Mouse (Mus musculus) small intestine, adult 2 months (tissue): ENCODE data around the gene Uba5.
A peak's percentile ranks its signal among the peaks of the same experiment; 100 is the strongest.

Experiments
- CTCF ChIP-seq: fragments of 200-500 bp; IDR thresholded peaks from 2 replicates; pipeline ENCODE4 v1.5.1; 2012; ENCODE audit warnings: low read depth, mild to moderate bottlenecking, control low read depth, inconsistent platforms, low read length, moderate library complexity, mixed read lengths; ENCODE audit not compliant: insufficient replicate concordance, insufficient read length; ENCODE audit errors: extremely low read depth
- POLR2A ChIP-seq: fragments of 200-500 bp; IDR thresholded peaks from 2 replicates; pipeline ENCODE4 v1.6.1; 2012; ENCODE audit warnings: low read depth, mild to moderate bottlenecking, control low read depth, inconsistent platforms, low read length, moderate library complexity

DNA sequence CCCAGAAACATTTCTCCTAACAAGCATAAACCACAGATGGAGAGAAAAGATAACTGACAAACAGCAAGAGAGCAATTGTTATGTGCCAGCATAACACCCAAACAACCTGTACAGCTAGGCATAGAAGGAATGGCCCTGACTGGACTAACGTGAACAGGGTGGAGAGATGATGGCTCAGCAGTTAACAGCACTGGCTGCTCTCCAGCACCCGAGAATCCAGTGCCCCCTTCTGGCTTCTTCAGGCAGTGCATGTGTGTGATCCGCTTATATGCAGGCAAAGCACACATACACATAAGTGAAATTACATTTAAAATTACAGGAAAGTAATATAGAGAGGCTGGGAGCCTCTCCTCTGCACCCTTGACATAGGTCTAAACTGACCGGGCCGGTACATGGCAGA is 16.4 kb upstream of the Uba5 start:
- TF ChIP-seq CTCF (peak; percentile 67; the same call in 1 of the 2 replicates), POLR2A (no peak)
